Mouse (Mus musculus) pancreas, adult 10 weeks (tissue): ENCODE results near the gene Bcar3. TPM values are rescaled to one million over a fixed set of nuclear protein-coding genes. Genes with fewer than 3 reads are reported as not detected.

Experiments
- polyA plus RNA-seq: library from polyadenylated mRNA; stranded (reverse); fragments of 350-450 nt; fragmentation: Illumina TruSeq; extraction: RNeasy Lipid Tissue Mini Kit (QIAGEN cat#74804); gene quantifications from one replicate; pipeline ENCODE4 v1.2.3, GENCODE M21; 2015; ENCODE audit warnings: low read depth, low replicate concordance; ENCODE audit not compliant: insufficient read depth

Bcar3 gene
- polyA plus RNA-seq = 6.2 TPM

GRCm38 (mm10) chr3:122293954-122294850, at the start of gene Bcar3:
TSS of gene Bcar3 (plus strand) at chr3:122294136.

DNA sequence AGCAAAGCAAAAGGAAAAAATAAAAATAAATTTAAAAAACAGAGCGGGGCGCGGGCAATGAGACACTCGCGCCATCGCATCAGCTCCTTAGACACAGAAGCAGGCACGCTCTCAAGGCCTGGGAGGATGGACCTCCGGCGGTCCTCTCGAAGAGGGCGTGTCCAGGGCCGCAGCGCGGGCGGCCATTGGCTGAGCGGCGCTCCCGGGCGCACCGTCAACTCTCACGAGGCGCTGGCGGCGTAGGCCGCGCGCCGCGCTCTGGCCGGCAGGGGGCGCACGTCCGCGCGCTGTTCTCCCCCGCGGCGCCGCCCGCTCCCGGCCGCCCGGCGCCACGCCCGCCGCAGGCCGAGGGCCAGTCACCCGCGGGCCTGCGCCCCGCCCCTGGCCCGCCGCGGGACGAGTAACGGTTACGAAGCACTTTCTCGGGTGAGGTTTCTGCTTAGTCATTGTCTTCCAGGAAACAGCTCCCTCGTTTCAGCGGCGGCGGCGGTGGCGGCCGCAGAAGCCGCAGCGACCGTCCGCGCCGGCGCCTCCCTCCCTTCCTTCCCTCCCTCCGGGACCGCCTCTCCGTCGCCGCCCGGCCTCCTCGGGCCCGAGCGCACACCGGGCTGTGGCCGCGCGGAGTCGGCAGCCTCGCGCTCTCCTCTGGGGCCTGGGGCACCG, 48.6 kb upstream of the Bcar3 start, which contains the start of gene Gclm:
Gene Gclm, plus strand, starts transcription at position 343 of the 663 bp plus-strand sequence.

GRCm38 (mm10) chr3:122274241-122275024, 19.5 kb upstream of the Bcar3 start, which contains the start of gene Dnttip2:
TSS of gene Dnttip2 (plus strand) at chr3:122274388.

Other genes with a start within 250 kb of the Bcar3 start
- gene Abca4, start 249.7 kb upstream of the Bcar3 start, polyA plus RNA-seq = 1.7 TPM
- 9.0 TPM for gene Gclm, start 48.6 kb upstream of the Bcar3 start, polyA plus RNA-seq
- 6.4 TPM for gene Dnttip2, start 19.7 kb upstream of the Bcar3 start, polyA plus RNA-seq